Mouse (Mus musculus) intestine, postnatal 0 days (tissue): ENCODE measurements at regions not wholly inside any gene's neighbourhood (a gene's known extent, or its start where the extent isn't known, plus 50 kb on each side); places are given as distances from the start of the nearest gene placed in this dataset.

Experiments
- ATAC-seq: fragments of 200-750 bp; cut with Nextera tagmentation; 2 replicates; pipeline ENCODE4 v1.8.0; 2017; ENCODE audit warnings: mild to moderate bottlenecking, moderate TSS enrichment, moderate library complexity
- H3K27ac ChIP-seq: fragments of 300-500 bp; sonication (generic); 2 replicates; pipeline ENCODE4 v1.5.1; 2014; ENCODE audit warnings: mild to moderate bottlenecking, low read depth, low read length, moderate library complexity
- H3K27me3 ChIP-seq: fragments of 300-500 bp; sonication (generic); replicated peaks from 2 replicates; pipeline ENCODE4 v1.6.1; 2014; ENCODE audit warnings: low read length, mixed read lengths; ENCODE audit not compliant: control insufficient read depth, insufficient read depth
- H3K36me3 ChIP-seq: fragments of 300-500 bp; sonication (generic); 2 replicates; pipeline ENCODE4 v1.6.1; 2014; ENCODE audit warnings: mild to moderate bottlenecking, moderate library complexity; ENCODE audit not compliant: control insufficient read depth, insufficient read depth
- H3K4me1 ChIP-seq: fragments of 300-500 bp; sonication (generic); replicated peaks from 2 replicates; pipeline ENCODE4 v1.6.1; 2014; ENCODE audit warnings: antibody characterized with exemption, low read length, mixed read lengths; ENCODE audit not compliant: control insufficient read depth, insufficient read depth
- H3K4me2 ChIP-seq: fragments of 300-500 bp; sonication (generic); replicated peaks from 2 replicates; pipeline ENCODE4 v1.6.1; 2014; ENCODE audit warnings: low read depth, mild to moderate bottlenecking, moderate library complexity
- H3K4me3 ChIP-seq: fragments of 300-500 bp; sonication (generic); 2 replicates; pipeline ENCODE4 v1.5.1; 2014; ENCODE audit warnings: low read depth, low read length
- H3K9ac ChIP-seq: fragments of 300-500 bp; sonication (generic); 2 replicates; pipeline ENCODE4 v1.6.1; 2014; ENCODE audit warnings: mild to moderate bottlenecking, low read depth, low read length
- H3K9me3 ChIP-seq: fragments of 300-500 bp; sonication (generic); 2 replicates; pipeline ENCODE4 v1.6.1; 2016; ENCODE audit warnings: mixed run types; ENCODE audit not compliant: control insufficient read depth
- CTCF ChIP-seq: sonication (generic); IDR thresholded peaks from 2 replicates; pipeline ENCODE4 v1.5.1; 2016; ENCODE audit warnings: low read depth, mild to moderate bottlenecking, control low read depth, antibody characterized with exemption, moderate library complexity
- WGBS: fragments of 180-500 bp; shearing (Covaris S2); extraction: QIAGEN DNeasy Blood & Tissue Kit; methylation state at CpG from one replicate; pipeline ENCODE4 v1.1.7; 2014; 5-methylcytosine and 5-hydroxymethylcytosine counted together

DNA sequence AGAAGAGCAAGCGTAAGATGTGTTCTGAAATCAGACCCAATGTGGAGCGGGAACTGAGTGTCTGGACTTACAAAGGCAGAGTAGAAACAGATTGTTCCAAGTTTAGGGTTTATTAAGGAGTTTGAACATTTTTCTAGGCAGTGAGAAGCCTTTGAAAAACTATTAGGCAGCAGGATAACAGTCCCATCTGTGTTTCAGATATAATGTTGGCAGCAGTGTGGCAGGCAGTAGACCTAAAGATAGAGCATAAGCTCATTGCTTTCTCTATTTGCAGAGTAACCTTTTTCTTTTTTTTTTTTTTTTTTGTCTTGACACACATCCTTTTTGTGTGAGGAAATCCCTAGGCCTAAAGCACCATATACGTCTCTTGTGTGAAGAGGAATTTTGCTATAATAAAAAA, 429.6 kb downstream of the Plcl1 start:
- H3K4me2 ChIP-seq: no peak overlapping the region
- WGBS: 92% methylated on average over 3 of the region's 3 CpGs
- no peaks in the 10 kb centered on the region for H3K9me3 ChIP-seq
- no peaks in the 10 kb centered on the region for H3K27me3 ChIP-seq
- no peak for TF ChIP-seq CTCF
- no peak overlapping the region for H3K9ac ChIP-seq
- no peak overlapping the region for H3K4me3 ChIP-seq
- no peaks in the 10 kb centered on the region for H3K4me1 ChIP-seq
- no peak overlapping the region for H3K27ac ChIP-seq
- H3K36me3 ChIP-seq: no peaks in the 10 kb centered on the region
- no peak for ATAC-seq

DNA sequence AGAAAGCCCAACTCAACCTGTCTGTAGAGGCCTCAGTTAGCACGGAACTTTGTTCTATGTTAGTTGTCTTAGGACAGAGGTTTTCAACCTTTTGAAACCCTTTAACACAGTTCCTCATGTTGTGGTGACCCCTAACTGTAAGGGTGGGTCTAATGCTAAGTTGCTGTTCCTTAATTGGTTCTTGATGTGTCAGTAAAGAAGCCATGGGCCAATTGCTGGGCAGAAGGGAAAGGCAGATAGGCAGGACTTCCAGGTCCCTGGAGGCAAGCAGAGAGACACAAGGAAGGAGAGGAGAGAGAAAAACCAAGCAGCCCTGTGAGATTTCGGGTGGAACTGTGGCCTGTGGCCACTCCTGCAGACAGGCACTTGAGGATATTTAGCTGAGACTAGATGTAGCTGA, 431.0 kb downstream of the Plcl1 start:
- WGBS: 81% methylated on average over 2 of the region's 2 CpGs
- H3K27ac ChIP-seq: no peak overlapping the region
- no peak overlapping the region for H3K4me2 ChIP-seq
- H3K9ac ChIP-seq: no peak overlapping the region
- no peak overlapping the region for H3K4me3 ChIP-seq
- H3K36me3 ChIP-seq: no peaks in the 10 kb centered on the region
- no peaks in the 10 kb centered on the region for H3K9me3 ChIP-seq
- TF ChIP-seq CTCF: no peak
- no peaks in the 10 kb centered on the region for H3K4me1 ChIP-seq
- no peaks in the 10 kb centered on the region for H3K27me3 ChIP-seq
- no peak for ATAC-seq

DNA sequence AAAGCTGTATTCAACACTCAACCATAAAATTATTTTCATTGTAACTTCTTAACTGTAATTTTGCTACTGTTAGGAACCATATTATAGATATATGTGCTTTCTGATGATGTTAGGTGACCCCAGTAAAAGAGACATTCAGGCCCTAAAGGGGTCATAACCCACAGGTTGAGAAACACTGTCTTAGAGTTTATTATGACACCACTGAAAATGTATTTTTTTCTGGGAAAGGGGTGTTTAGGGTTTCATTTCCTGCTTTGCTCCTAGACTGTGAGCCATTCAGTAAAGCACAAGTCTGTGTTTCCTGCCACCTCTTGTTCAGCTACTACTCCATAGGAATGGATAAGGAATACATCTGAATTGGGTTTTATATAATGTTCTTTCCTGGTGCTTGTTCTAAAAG, 431.6 kb downstream of the Plcl1 start:
- Histone ChIP-seq H3K36me3 (no peaks in the 10 kb centered on the region), H3K9me3 (no peaks in the 10 kb centered on the region), H3K27me3 (no peaks in the 10 kb centered on the region), H3K4me1 (no peaks in the 10 kb centered on the region), H3K9ac (no peak overlapping the region), H3K4me3 (no peak overlapping the region), H3K27ac (no peak overlapping the region), H3K4me2 (no peak overlapping the region)
- TF ChIP-seq CTCF: no peak
- no peak for ATAC-seq

DNA sequence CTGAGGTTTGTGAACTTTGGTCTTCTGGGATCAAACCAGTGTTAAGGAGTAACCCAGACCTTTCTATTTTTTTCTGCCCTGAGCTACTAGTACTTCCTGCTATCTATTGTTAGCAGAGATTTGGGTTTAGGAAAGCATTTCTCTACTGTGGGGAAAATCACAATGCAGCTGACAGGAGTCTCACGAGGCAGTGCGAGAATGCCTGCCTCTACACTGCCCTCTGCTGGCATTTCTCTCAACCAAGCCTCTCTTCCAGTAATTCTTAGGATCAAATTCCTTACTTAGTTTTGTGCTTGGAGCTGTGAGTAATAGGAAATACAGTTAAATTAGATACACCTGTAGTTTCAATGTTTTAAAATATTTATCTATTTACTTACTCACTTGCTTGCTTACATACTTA, 432.4 kb downstream of the Plcl1 start:
- ATAC-seq: no peak

GRCm38 (mm10) chr1:55848806-55849205, 443.1 kb downstream of the Plcl1 start:
- Histone ChIP-seq H3K27ac (no peak overlapping the region), H3K4me3 (no peak overlapping the region), H3K9me3 (no peaks in the 10 kb centered on the region), H3K4me2 (no peak overlapping the region), H3K27me3 (no peaks in the 10 kb centered on the region), H3K36me3 (no peaks in the 10 kb centered on the region), H3K9ac (no peak overlapping the region), H3K4me1 (no peaks in the 10 kb centered on the region)
- no peak for TF ChIP-seq CTCF
- 80% methylated on average over 3 of the region's 3 CpGs for WGBS
- ATAC-seq: no peak

More for the DNA sequence above, 432.4 kb downstream of the Plcl1 start:
- H3K9me3 ChIP-seq: no peaks in the 10 kb centered on the region
- H3K4me2 ChIP-seq: no peak overlapping the region
- no peaks in the 10 kb centered on the region for H3K4me1 ChIP-seq
- H3K4me3 ChIP-seq: no peak overlapping the region
- no peaks in the 10 kb centered on the region for H3K27me3 ChIP-seq
- no peak overlapping the region for H3K27ac ChIP-seq
- WGBS: 5% methylated on average over 2 of the region's 2 CpGs
- TF ChIP-seq CTCF: peak; percentile 87
- no peaks in the 10 kb centered on the region for H3K36me3 ChIP-seq
- H3K9ac ChIP-seq: no peak overlapping the region

DNA sequence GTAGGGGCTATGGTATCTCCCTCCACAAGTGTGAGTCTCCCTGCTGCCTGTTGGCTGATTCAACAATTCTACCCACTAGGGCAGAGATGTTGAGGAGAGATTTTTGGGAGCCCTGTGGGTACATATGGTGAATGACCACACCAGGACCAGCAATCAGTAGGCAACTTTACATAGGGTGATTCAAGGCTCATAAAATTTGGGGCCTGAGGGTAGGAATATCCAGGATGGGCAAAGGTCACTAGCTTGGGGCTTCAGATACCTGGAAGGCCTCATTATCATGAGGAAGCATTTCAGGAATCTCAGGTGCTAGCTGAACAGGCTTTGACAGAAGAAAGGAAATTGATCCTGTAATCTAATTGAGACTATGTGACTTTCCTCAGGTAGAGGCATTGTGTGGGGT, 446.6 kb downstream of the Plcl1 start:
- no peak for TF ChIP-seq CTCF
- Histone ChIP-seq H3K9ac (no peak overlapping the region), H3K9me3 (no peaks in the 10 kb centered on the region), H3K27ac (no peak overlapping the region), H3K4me2 (no peak overlapping the region), H3K27me3 (no peaks in the 10 kb centered on the region), H3K36me3 (no peaks in the 10 kb centered on the region), H3K4me1 (no peaks in the 10 kb centered on the region), H3K4me3 (no peak overlapping the region)
- ATAC-seq: peak; percentile 51; the same call in 1 of the 2 replicates

DNA sequence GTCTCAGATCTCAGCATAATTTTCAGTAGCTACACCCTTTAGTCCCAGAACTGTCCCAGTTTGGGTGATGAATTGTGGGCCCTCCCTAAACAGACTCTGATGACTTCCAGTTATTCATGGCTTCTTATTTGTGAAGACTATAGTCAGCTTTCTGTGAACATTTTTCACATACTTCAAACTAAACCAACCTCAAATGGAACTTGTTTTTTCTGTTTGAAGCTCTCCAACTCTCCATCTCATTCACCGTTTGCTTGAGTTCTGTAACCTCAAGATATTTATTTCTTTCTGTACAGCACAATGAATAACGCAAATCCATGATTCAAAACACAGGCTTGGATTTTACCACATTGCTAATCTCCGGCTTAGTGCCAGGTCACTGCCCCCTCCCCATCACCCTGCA, 453.4 kb downstream of the Plcl1 start:
- H3K4me1 ChIP-seq: no peaks in the 10 kb centered on the region
- H3K9ac ChIP-seq: no peak overlapping the region
- no peaks in the 10 kb centered on the region for H3K27me3 ChIP-seq
- no peak for ATAC-seq
- H3K36me3 ChIP-seq: no peaks in the 10 kb centered on the region
- H3K27ac ChIP-seq: no peak overlapping the region
- TF ChIP-seq CTCF: no peak
- no peak overlapping the region for H3K4me3 ChIP-seq
- no peak overlapping the region for H3K4me2 ChIP-seq
- no peaks in the 10 kb centered on the region for H3K9me3 ChIP-seq
- WGBS: 83% methylated on average over 3 of the region's 3 CpGs
